Mouse (Mus musculus) forebrain, embryonic 15.5 days (tissue): Measurements from ENCODE around the gene Rin3. TPM values are rescaled to one million over a fixed set of nuclear protein-coding genes. Genes with fewer than 3 reads are reported as not detected.

ENCODE experiments used
- ATAC-seq: fragments of 200-750 bp; cut with Nextera tagmentation; replicated peaks from 2 replicates; pipeline ENCODE4 v1.8.0; 2017; ENCODE audit warnings: mild to moderate bottlenecking, moderate TSS enrichment, moderate library complexity
- H3K27ac ChIP-seq: fragments of 300-500 bp; sonication (generic); replicated peaks from 2 replicates; pipeline ENCODE4 v1.5.1; 2015; ENCODE audit warnings: mild to moderate bottlenecking, inconsistent platforms
- H3K27me3 ChIP-seq: fragments of 300-500 bp; sonication (generic); 2 replicates; pipeline ENCODE4 v1.6.1; 2015; ENCODE audit warnings: inconsistent platforms
- H3K36me3 ChIP-seq: fragments of 300-500 bp; sonication (generic); 2 replicates; pipeline ENCODE4 v1.6.1; 2015; ENCODE audit warnings: mild to moderate bottlenecking, inconsistent platforms
- H3K4me1 ChIP-seq: fragments of 300-500 bp; sonication (generic); 2 replicates; pipeline ENCODE4 v1.6.1; 2015; ENCODE audit warnings: inconsistent platforms
- H3K4me2 ChIP-seq: fragments of 300-500 bp; sonication (generic); replicated peaks from 2 replicates; pipeline ENCODE4 v1.6.1; 2015; ENCODE audit warnings: mild to moderate bottlenecking, inconsistent platforms
- H3K4me3 ChIP-seq: fragments of 300-500 bp; sonication (generic); 2 replicates; pipeline ENCODE4 v1.5.1; 2015; ENCODE audit warnings: mild to moderate bottlenecking, inconsistent platforms
- H3K9ac ChIP-seq: fragments of 300-500 bp; sonication (generic); replicated peaks from 2 replicates; pipeline ENCODE4 v1.6.1; 2015; ENCODE audit warnings: mild to moderate bottlenecking, inconsistent platforms
- H3K9me3 ChIP-seq: fragments of 300-500 bp; sonication (generic); 2 replicates; pipeline ENCODE4 v1.6.1; 2016; ENCODE audit warnings: inconsistent platforms
- WGBS: fragments of 180-500 bp; shearing (Covaris S2); methylation state at CpG from one replicate; pipeline ENCODE4 v1.1.7; 2015; ENCODE audit warnings: mixed read lengths; 5-methylcytosine and 5-hydroxymethylcytosine counted together
- polyA plus RNA-seq: library from polyadenylated mRNA; unstranded; fragments of >200 nt; fragmentation: Nextera tagmentation; extraction: Ambion mirVana; gene quantifications from 2 replicates; pipeline ENCODE4 v1.2.1, GENCODE M21; 2015

Rin3 gene
- polyA plus RNA-seq, 1 experiment from 2014 or later: 1.3 TPM

DNA sequence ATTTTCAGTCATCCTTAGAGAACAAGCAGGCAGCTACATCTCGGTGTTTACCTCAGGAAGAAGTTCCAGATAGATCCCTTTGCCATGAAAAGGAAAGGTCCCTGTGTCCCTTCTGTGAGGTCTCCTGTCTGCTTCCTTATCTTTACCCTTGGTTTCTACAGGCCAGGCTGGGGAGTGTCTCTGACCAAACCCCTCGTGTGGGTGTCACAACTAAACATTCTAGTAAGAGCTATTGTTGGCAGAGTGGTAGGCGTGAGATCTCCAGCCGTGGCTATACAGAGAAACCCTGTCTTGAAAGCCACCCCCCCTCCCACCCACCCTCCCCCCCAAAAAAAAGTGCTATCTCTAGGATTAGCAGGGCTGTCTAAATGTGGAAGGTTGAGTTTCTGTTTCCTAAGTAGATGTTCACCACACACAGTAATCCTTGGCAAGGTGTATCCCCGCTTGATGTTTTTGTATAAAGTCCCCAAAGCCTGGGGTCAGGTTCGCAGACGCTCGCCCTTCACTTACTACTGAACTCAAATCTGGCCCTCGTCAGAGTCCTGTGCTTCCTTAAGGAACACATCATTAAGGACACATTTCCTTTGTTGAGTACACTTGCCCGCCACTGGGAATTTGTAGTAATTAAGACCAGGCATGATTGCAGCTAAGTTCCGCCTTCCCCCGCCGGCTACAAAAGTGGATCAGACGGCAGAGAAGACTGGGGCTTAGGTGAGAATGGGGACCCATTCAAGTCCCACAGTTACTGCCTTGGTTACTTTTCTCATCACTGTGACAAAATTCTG lies 62.4 kb downstream of the Rin3 start:
- no peak overlapping the region for H3K4me3 ChIP-seq
- no peak overlapping the region for H3K4me2 ChIP-seq
- H3K27me3 ChIP-seq: no peaks in the 10 kb centered on the region
- H3K9ac ChIP-seq: no peak overlapping the region
- no peaks in the 10 kb centered on the region for H3K36me3 ChIP-seq
- no peak for ATAC-seq
- WGBS: 56% methylated on average over 14 of the region's 14 CpGs
- H3K4me1 ChIP-seq: no peaks in the 10 kb centered on the region
- no peaks in the 10 kb centered on the region for H3K9me3 ChIP-seq
- no peak overlapping the region for H3K27ac ChIP-seq

DNA sequence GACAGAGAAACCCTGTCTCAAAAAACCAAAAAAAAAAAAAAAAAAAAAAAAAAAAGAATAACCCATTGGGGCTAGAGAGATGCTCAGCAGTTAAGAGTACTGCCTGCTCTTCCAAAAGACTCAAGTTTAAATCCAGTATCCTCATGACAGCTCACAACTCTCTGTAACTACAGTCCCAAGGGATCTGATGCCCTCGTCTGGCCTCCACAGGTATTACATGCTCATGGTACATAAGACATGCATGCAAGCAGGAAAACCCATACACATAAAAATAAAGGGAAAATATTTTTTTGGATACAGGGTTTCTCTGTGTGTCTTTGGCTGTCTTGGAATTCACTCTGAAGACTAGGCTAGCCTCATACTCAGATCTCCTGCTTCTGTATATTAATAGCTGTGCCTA lies 63.7 kb downstream of the Rin3 start:
- H3K4me2 ChIP-seq: no peak overlapping the region
- H3K36me3 ChIP-seq: no peaks in the 10 kb centered on the region
- H3K9me3 ChIP-seq: no peaks in the 10 kb centered on the region
- H3K27me3 ChIP-seq: no peaks in the 10 kb centered on the region
- no peaks in the 10 kb centered on the region for H3K4me1 ChIP-seq
- 4% methylated on average over 1 of the region's 1 CpGs for WGBS
- H3K4me3 ChIP-seq: no peak overlapping the region
- no peak for ATAC-seq
- no peak overlapping the region for H3K27ac ChIP-seq
- H3K9ac ChIP-seq: no peak overlapping the region

DNA sequence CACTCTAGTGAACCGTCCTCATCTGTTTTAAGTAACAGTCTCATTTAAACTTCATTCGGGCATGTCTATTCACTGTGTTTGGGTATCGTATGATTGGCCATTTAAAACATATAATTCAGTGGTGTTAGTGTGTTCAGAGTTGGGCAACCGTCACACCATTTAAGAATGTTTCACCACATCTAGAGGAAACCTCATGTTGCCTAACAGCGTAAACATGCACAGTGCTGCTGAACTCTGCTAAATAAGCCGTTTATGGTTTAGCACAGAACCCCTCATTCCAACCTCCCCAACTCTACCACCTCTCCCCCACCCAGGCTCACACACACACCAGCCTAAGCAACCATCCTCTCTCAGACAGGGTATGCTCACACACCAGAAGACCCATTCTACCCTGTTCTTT lies 65.6 kb downstream of the Rin3 start:
- Histone ChIP-seq H3K4me3 (no peak overlapping the region), H3K27ac (no peak overlapping the region), H3K9ac (no peak overlapping the region), H3K36me3 (no peaks in the 10 kb centered on the region), H3K4me2 (no peak overlapping the region), H3K4me1 (no peaks in the 10 kb centered on the region), H3K9me3 (no peaks in the 10 kb centered on the region), H3K27me3 (no peaks in the 10 kb centered on the region)
- ATAC-seq: no peak
- 94% methylated on average over 6 of the region's 6 CpGs for WGBS

DNA sequence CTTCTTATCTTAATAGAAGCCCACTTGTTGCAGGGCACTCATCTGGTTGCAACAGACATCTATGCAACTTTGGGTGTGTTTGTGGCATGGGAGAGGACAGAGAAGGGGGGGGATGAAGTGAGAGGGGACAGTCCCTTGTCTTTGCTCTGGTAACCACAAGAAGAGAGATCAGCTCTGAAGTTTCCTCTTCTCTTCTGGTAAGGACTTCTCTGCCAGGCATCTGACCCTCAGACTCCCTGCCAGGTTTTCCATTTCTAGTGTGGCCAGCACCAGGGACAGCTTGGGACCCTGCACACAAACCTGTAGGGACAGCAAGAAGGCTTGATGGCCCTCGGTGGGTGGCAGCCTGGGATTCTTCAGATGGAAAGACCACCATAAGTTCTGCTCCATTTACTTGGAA lies 68.1 kb downstream of the Rin3 start:
- 93% methylated on average over 1 of the region's 1 CpGs for WGBS
- no peak overlapping the region for H3K27ac ChIP-seq
- no peak for ATAC-seq
- H3K36me3 ChIP-seq: no peaks in the 10 kb centered on the region
- H3K9ac ChIP-seq: no peak overlapping the region
- H3K4me2 ChIP-seq: no peak overlapping the region
- no peaks in the 10 kb centered on the region for H3K27me3 ChIP-seq
- H3K4me3 ChIP-seq: no peak overlapping the region
- no peaks in the 10 kb centered on the region for H3K9me3 ChIP-seq
- no peaks in the 10 kb centered on the region for H3K4me1 ChIP-seq

DNA sequence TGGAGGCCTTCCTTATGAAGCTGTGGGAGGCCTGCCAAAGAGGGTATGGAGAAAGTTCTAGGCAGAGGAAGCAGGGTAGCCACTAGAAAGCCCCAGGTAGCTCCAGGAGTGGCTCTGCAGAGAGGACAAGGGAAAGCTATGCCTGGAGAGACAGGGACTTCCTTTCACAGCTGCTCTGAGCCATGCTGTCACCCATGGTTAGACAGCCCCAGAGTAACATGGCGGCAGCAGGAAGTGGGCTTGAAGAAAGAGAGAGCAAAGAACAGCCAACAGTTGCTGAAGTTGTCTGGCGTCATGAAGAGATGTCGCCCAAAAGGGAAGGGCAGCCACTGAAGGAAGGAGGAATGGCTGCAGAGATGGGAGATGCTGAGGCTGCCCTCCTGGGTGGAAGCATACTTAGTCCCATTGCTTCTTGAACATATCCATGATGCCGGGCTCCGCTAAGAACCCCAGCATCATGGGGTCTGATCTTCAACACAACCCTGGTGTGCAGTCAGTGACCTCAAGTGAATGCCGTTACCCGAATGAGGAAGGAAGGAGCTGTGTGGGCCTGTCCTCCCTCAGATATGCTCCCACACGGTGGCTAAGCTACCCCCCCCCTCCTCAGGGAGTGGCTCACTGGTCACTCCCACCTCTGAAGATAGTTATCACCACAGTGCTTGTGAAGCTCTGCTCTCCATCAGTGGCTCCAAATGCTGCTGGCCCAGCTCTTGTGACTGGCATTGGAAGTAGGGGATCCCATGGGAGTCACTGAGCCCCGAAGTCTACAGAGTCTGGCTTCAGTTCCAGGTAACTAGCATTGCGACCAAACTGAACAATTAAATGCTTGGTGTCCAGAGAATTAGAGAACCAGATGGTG lies 71.5 kb downstream of the Rin3 start:
- H3K27ac ChIP-seq: no peak overlapping the region
- H3K4me1 ChIP-seq: no peaks in the 10 kb centered on the region
- WGBS: 86% methylated on average over 10 of the region's 10 CpGs
- H3K27me3 ChIP-seq: no peaks in the 10 kb centered on the region
- H3K36me3 ChIP-seq: no peaks in the 10 kb centered on the region
- no peak overlapping the region for H3K4me3 ChIP-seq
- no peak overlapping the region for H3K9ac ChIP-seq
- H3K4me2 ChIP-seq: no peak overlapping the region
- H3K9me3 ChIP-seq: no peaks in the 10 kb centered on the region
- no peak for ATAC-seq

DNA sequence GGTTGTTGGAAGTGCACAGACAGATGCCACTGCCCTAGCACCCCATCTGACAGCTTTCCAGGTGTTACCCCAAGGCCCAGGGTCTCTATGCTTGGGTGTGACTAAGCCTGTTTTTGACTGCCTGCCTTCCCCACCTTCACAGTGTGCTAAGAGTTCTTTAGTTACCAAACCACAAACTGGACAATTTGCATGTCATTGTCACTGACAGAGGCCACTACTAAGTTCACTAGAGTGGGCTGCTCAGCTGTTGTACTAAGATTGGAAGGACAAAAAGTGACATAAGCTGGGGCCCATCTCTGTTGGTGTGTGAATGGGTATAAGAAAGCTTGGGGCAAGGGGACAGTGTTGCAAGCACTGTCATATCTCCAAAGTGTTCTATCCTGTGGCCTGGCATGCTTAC lies 72.9 kb downstream of the Rin3 start:
- Histone ChIP-seq H3K9ac (no peak overlapping the region), H3K27ac (no peak overlapping the region), H3K9me3 (no peaks in the 10 kb centered on the region), H3K4me3 (no peak overlapping the region), H3K36me3 (no peaks in the 10 kb centered on the region), H3K4me2 (no peak overlapping the region), H3K4me1 (no peaks in the 10 kb centered on the region), H3K27me3 (no peaks in the 10 kb centered on the region)
- ATAC-seq: no peak

DNA sequence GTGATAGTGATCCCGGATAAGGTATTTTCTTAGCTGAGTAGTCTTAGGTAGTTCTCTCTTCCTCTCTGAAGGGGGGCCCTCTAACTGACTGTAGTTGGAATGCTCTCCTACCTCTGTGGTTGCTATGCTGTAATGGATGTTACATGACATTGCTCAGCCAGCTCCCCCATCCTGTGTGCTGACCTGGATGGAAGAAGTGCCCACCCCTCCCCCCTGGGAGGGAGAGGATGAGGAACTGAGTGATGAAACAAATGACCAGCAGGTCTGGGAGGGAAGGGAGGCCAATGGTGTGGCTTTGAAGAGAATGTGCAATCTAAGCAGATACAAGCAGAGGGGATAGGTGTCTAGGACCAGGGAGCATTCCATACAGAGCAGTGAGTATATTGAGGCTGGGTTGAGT lies 73.9 kb downstream of the Rin3 start:
- no peaks in the 10 kb centered on the region for H3K4me1 ChIP-seq
- H3K36me3 ChIP-seq: no peaks in the 10 kb centered on the region
- H3K9ac ChIP-seq: no peak overlapping the region
- ATAC-seq: no peak
- H3K4me3 ChIP-seq: no peak overlapping the region
- no peak overlapping the region for H3K27ac ChIP-seq
- no peaks in the 10 kb centered on the region for H3K27me3 ChIP-seq
- 97% methylated on average over 1 of the region's 1 CpGs for WGBS
- H3K9me3 ChIP-seq: no peaks in the 10 kb centered on the region
- H3K4me2 ChIP-seq: no peak overlapping the region

DNA sequence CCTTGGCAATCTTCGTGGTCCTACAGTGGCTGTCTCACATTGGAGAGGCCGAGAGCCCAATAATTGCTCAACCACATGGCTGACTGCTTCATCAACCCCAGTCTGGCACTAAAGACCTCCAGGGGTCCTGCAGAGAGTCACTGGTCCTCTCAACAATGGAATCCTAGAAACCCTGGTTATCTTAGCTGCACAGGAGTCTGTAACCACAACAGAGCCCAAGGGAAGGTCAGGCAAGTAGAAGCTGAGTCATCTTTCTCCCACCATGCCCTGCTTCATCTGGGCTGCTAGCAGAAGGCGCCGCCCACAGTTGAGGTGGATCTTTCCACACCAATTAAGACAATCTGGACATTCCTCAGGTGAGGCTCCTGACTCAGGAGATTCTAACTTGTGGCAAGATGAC lies 76.5 kb downstream of the Rin3 start:
- H3K9ac ChIP-seq: no peak overlapping the region
- H3K27ac ChIP-seq: no peak overlapping the region
- H3K4me3 ChIP-seq: no peak overlapping the region
- no peaks in the 10 kb centered on the region for H3K27me3 ChIP-seq
- no peaks in the 10 kb centered on the region for H3K9me3 ChIP-seq
- H3K36me3 ChIP-seq: no peaks in the 10 kb centered on the region
- H3K4me1 ChIP-seq: no peaks in the 10 kb centered on the region
- H3K4me2 ChIP-seq: no peak overlapping the region
- 88% methylated on average over 4 of the region's 4 CpGs for WGBS
- ATAC-seq: no peak

DNA sequence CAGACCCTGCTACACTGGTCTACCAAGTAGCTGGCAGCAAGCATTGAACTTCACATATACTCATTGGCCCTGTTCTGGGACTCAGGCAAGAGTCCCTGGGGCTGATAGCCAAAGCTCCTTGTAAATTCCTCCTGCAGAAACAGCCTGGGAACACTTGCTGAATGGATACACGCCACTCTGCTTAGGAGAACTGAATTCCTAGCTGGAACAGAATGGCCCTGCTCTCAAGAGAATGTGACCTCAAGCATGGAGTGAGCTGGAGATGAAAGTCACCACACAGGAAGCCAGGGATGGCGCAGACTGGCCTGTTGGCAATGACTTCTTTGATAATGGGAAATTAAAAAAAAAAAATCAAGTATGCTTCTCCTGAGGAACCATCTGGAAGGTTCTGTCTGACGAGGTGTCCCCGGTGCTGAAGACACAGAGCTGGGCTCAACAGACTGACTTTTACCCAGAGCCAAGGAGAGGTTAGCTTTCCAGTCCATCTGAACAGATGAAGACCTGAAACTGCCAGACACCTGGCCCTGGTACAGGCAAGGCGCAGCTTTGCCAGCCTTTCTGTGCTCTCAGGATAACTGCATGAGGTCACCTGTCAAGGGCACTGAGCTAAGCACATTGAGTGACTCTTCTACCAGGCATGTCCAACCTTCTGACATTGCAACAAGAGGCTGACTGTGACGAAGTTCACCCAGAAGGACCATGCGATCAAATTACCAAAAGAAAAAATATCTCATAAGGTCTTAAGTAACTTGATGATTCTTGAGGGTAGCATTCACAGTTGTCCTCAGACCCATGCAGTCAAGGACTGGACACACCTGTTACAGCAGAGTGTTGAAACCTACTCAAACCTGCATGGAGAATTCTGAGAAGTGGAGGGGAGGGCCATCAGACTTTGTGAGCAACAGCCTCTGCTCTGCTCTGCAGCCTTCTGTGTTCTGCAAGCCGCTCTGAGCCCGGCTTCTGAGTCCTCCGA lies 78.6 kb downstream of the Rin3 start:
- no peaks in the 10 kb centered on the region for H3K4me1 ChIP-seq
- no peaks in the 10 kb centered on the region for H3K9me3 ChIP-seq
- 86% methylated on average over 10 of the region's 10 CpGs for WGBS
- ATAC-seq: no peak
- no peak overlapping the region for H3K4me2 ChIP-seq
- no peak overlapping the region for H3K4me3 ChIP-seq
- H3K27me3 ChIP-seq: no peaks in the 10 kb centered on the region
- H3K27ac ChIP-seq: no peak overlapping the region
- H3K36me3 ChIP-seq: no peaks in the 10 kb centered on the region
- no peak overlapping the region for H3K9ac ChIP-seq

DNA sequence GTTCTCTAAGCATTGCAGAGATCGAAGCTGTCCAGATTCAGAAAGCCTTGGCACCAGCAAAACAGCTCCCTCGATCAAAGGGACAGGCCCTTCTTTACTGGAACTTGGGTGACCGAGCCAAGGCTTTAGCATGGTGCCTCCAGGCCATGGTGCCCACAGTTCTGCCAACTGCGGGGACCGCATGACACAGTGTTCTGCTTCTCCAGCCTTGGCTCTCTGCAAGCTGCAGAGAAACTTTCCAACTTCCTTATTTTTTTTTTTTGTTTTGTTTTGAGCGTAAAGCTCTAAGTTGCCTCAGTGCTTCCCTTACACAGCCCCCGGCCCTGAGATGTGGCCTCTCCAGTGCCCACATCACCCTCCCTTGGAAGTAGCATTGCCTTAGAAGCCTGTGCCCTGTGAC lies 82.2 kb downstream of the Rin3 start:
- Histone ChIP-seq H3K9ac (no peak overlapping the region), H3K4me2 (no peak overlapping the region), H3K4me3 (no peak overlapping the region), H3K4me1 (no peaks in the 10 kb centered on the region), H3K27ac (no peak overlapping the region), H3K36me3 (no peaks in the 10 kb centered on the region), H3K9me3 (no peaks in the 10 kb centered on the region), H3K27me3 (no peaks in the 10 kb centered on the region)
- WGBS: 95% methylated on average over 7 of the region's 7 CpGs
- no peak for ATAC-seq

DNA sequence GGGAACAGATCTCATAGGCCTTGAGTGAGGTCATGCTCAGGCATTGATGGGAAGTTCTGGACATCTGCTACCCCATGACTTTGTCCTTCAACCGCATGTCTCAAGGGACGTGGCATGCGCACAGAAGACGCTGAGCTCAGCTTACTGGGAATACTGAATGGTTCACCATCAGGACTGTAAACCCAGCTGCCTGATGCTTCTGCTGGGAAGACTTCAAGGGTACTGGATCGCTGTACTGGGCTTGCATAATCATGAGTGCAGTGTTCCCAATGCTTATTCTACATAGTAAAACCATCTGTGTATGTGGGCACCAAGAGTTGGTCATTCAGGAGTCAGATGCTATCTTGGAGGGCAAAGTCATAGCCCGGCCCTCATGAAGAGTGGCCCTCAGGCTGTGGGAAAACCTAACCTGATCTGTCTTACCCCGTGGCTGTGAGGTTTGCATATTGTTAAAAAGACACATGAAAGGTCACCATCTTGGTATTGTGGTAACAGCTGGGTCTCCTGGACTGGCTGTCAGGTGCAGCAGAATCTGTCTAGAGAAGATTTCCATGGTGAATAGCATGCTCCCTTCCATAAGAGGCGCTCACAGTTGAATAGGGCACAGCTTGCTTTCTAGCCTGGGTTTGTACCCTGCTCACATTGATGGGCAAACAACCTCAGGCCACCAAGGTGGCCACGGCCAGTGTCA lies 83.4 kb downstream of the Rin3 start:
- Histone ChIP-seq H3K4me2 (no peak overlapping the region), H3K9me3 (no peaks in the 10 kb centered on the region), H3K9ac (no peak overlapping the region), H3K27ac (no peak overlapping the region), H3K27me3 (no peaks in the 10 kb centered on the region), H3K4me3 (no peak overlapping the region), H3K36me3 (no peaks in the 10 kb centered on the region), H3K4me1 (no peaks in the 10 kb centered on the region)
- WGBS: 92% methylated on average over 9 of the region's 9 CpGs
- ATAC-seq: no peak
